Mouse (Mus musculus): ENCODE results near the gene Nip7.

DNA sequence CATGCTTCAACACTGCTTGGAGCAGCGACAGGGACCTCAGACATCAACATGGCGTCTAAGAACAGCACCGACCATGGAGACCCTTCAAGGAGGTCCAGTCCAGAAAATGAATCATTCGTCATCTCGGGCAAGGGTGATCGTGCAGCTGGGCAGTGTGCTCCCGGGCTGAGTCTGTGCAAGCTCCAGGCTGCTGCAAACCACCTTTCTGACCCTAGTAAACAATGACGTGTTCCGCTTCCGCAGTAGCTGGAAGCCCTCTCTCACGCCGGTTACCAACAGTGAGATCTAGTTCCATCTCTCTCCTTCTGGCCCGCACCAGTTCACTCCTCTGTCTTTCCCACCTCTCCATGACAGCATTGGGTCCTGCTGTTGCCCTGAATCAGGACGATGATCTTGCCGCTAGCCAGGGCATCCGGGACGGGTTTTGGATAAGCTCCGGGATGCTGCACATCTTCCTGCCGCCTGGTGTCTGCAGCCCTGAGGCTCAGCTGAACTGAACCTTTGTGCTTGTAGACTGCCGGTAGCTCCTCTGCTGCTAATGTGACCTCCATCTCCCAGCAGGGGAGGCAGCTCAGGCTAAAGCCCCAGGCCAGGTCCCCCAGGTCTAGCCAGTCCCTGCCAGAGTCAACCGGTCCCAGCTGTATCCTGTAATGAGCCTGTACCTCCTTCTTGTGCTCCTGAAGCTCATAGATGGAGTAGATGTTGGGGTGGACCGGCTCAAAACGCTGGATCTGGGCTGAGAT is 52.5 kb downstream of the Nip7 start:
- TF ChIP-seq SRF (IDR thresholded peaks at IDR 0.05; ENCODE audit: control insufficient read depth, insufficient read length, low read depth) (no peak), POLR2A (IDR thresholded peaks at IDR 0.05; ENCODE audit: insufficient read length, low read depth) (no peak), MAX (IDR thresholded peaks at IDR 0.05; ENCODE audit: low read depth) (no peak), USF1 (IDR thresholded peaks at IDR 0.05; ENCODE audit: low read depth) (no peak), E2F4 (IDR thresholded peaks at IDR 0.05; ENCODE audit: insufficient read depth) (no peak), POLR2AphosphoS2 (IDR thresholded peaks at IDR 0.05; ENCODE audit: insufficient read length, low read depth) (no peak), MYOD1 (IDR thresholded peaks at IDR 0.05; ENCODE audit: control insufficient read depth in 1 of 3, insufficient read length in 2 of 3, low read depth in 2 of 3) (no peak), MYOG (IDR thresholded peaks at IDR 0.05; ENCODE audit: control insufficient read depth in 1 of 3, insufficient read depth in 1 of 3, insufficient read length in 2 of 3, low read depth in 2 of 3) (no peak), TCF3 (IDR thresholded peaks at IDR 0.05; ENCODE audit: insufficient read length, low read depth) (no peak), TCF12 (IDR thresholded peaks at IDR 0.05; ENCODE audit: insufficient read depth, poor library complexity, severe bottlenecking) (no peak), CEBPB (IDR thresholded peaks at IDR 0.05; ENCODE audit: insufficient read depth, poor library complexity, severe bottlenecking) (no peak), REST (IDR thresholded peaks at IDR 0.05; ENCODE audit: insufficient read depth, insufficient read length) (no peak)

Data from myocyte (in vitro differentiated cells).